Mouse (Mus musculus): Measurements from ENCODE around the gene Nrarp. TPM values are rescaled to one million over a fixed set of nuclear protein-coding genes. Genes with fewer than 3 reads are reported as not detected.

The Nrarp gene
- polyA plus RNA-seq, 1 experiment from 2014 or later: 8.2 TPM

DNA sequence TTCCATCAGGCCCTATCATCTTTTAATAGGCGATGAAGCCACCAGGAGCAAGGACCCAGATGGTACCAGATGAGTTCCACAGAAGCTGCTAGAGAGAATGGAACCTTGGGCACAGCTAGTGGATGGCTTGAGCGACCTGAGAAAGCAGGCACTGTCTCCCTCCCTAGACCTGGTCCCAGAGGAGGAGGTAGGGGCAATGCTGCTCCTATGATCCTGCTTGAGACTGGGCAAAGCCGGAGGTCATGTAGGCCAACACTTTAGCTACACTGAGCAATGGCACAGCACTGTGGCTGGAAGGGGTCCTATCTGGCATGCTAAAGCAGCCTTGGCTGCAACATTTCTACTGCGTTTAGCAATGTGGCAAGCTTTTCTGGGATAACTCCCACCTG lies 4.9 kb upstream of the Nrarp start:
- Histone ChIP-seq H3K4me3 (no peak overlapping the region), H3K27ac (replicated peaks) (no peak overlapping the region), H3K36me3 (no peaks in the 10 kb centered on the region), H3K9ac (no peak overlapping the region), H3K4me2 (no peak overlapping the region), H3K4me1 (peaks cover 44% of the 10 kb centered on the region), H3K9me3 (no peaks in the 10 kb centered on the region), H3K27me3 (replicated peaks) (peaks cover 58% of the 10 kb centered on the region)
- ATAC-seq (ENCODE audit: extremely low read depth, insufficient number of reproducible peaks, low FRiP score, low TSS enrichment): no peak
- WGBS: 66% methylated on average over 4 of the region's 4 CpGs

DNA sequence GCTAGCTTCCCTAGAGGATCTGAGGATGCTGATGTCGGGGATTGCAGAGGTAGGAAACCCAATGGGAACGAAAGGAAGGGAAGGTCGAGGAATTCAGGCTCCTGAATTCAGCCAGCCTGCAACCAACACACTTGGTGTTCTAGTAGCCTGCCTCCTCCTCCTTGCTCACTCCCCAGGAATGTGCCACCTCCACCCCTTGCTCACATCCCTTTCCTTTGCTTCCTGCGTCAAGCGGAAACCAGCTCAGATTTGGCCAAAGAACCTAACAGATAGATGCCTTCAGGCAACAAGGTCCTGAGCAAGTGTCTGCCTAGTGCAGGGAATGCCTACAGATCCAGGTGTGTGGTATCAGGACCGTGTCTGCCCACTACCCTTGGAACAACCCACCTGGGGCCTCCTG lies 4.0 kb upstream of the Nrarp start:
- Histone ChIP-seq H3K9me3 (no peaks in the 10 kb centered on the region), H3K27ac (replicated peaks) (peak overlapping the region; percentile 67), H3K36me3 (no peaks in the 10 kb centered on the region), H3K9ac (0 out of 2 replicates have a peak overlapping the region, but pooled peaks have one; percentile 4), H3K4me2 (no peak overlapping the region), H3K4me1 (peaks cover 49% of the 10 kb centered on the region), H3K4me3 (no peak overlapping the region), H3K27me3 (replicated peaks) (peaks cover 66% of the 10 kb centered on the region)
- no peak for ATAC-seq (ENCODE audit: extremely low read depth, insufficient number of reproducible peaks, low FRiP score, low TSS enrichment)
- WGBS: 32% methylated on average over 6 of the region's 6 CpGs

DNA sequence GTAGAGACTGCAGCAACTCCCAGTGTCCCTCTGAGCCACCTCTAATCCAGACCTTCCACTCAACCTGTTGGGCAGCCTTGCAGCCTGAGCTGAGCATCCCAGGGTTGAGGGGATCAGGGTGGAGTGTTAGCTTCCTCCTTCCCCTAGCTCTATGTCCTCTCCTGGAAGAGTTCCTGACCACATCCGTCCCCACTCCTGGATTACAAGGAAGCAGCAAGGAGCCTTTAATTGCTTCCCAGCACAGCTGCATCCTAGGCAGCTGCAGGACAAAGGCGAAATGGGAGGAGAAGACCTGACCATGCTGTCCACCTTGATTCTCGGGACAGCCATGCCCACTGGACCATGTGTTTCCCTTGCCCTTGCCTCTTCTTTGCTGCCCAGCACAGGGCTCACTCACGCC lies 3.5 kb upstream of the Nrarp start:
- peaks cover 67% of the 10 kb centered on the region for H3K27me3 ChIP-seq (replicated peaks)
- peak overlapping the region; percentile 67 for H3K27ac ChIP-seq (replicated peaks)
- H3K9me3 ChIP-seq: no peaks in the 10 kb centered on the region
- WGBS: 48% methylated on average over 4 of the region's 4 CpGs
- peak overlapping the region; percentile 52; the same call in 1 of the 2 replicates for H3K9ac ChIP-seq
- no peaks in the 10 kb centered on the region for H3K36me3 ChIP-seq
- no peak for ATAC-seq (ENCODE audit: extremely low read depth, insufficient number of reproducible peaks, low FRiP score, low TSS enrichment)
- H3K4me2 ChIP-seq: peak overlapping the region; percentile 14; the same call in 1 of the 2 replicates
- peaks cover 54% of the 10 kb centered on the region for H3K4me1 ChIP-seq
- 0 out of 2 replicates have a peak overlapping the region, but pooled peaks have one; percentile 0 for H3K4me3 ChIP-seq

DNA sequence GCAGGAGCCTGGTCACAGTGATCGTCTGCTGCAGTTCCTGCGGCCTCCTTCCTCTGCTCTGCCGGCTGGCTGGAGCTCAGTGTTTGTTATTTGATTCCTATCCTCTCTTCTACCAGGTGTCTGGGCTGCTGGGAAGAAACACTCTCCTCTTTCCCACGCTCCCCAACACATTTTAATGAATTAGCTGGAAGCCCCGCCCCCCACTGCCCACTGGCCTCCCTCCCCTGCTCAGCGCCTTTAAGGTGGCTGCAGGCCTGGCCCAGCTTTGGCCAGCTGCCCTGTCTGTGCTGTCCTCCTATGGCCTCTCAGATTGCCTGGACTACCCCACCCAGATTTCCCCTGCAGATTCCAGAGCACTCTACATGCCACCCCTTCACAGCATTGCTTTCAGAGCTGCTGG lies 2.9 kb upstream of the Nrarp start:
- no peak for ATAC-seq (ENCODE audit: extremely low read depth, insufficient number of reproducible peaks, low FRiP score, low TSS enrichment)
- WGBS: 11% methylated on average over 6 of the region's 6 CpGs
- no peaks in the 10 kb centered on the region for H3K36me3 ChIP-seq
- peak overlapping the region; percentile 67 for H3K27ac ChIP-seq (replicated peaks)
- peak overlapping the region; percentile 14 for H3K4me2 ChIP-seq
- peaks cover 71% of the 10 kb centered on the region for H3K27me3 ChIP-seq (replicated peaks)
- no peak overlapping the region for H3K4me3 ChIP-seq
- peak overlapping the region; percentile 52 for H3K9ac ChIP-seq
- H3K4me1 ChIP-seq: peaks cover 58% of the 10 kb centered on the region
- no peaks in the 10 kb centered on the region for H3K9me3 ChIP-seq

DNA sequence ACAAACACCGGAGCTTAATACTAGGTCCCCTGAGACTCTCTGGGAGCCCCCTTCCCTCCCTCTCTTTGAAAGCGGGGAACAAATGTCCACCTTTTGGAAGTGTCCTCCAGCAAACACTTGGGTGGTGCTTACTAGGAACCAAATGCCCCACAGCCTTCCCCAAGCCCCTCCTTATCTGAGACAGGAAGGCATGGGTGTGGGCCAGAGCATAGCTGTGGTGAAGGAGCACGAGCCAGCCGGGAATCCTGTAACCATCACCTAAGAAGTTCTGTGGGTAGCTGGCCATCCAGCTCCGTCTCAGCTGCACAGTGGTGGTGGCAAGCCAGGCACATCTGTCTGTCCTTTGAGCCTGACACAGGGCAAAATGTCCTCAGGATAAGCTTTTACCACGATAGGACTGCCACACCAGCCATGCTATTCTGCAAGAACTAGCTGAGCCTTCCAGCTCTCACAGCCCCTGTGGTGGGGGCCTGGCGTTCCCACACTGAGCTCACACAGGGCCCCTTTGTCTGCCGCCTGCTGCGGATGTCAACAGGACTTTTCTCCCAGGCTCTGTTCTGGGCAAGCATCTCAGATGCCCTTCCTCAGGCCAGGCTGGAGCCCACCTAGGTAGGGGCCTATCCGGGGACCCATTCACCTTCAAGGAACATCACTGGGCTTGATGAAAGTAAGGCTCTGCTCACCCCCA lies 2.1 kb upstream of the Nrarp start:
- 23% methylated on average over 10 of the region's 10 CpGs for WGBS
- Histone ChIP-seq H3K9me3 (no peaks in the 10 kb centered on the region), H3K27me3 (replicated peaks) (peaks cover 79% of the 10 kb centered on the region)

DNA sequence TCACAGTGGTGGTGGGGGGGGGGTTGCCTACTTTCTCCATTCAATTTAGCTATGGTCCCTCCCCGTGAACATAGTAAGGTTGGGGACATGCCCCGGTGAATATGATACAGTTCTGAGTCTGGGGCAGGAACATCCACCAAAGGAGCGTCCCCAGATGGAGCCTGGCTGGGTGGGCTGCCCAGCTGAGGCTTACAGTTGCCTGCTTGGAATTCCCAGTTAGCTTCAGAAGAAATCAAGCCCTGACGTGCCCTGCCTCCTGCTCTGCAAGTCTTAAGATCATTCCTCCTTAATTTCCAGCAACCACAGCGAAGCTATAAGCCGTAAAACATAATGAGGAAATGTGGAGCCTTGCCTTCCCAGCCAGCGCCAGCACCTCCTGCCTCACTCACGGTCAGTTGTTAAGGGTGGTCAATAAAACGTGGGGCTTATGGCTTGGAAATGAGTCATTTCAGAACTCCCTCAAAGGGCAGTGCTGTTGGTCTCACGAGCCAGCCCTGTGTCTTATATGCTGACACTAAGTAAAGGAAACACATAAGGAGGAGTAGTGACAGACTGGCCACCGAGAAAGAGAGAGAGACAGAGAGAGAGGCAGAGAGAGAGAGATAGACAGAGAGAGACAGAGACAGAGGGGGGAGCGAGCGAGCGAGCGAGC lies 866 bp upstream of the Nrarp start:
- no peak overlapping the region for H3K27ac ChIP-seq (replicated peaks)
- peak overlapping the region; percentile 82 for H3K4me2 ChIP-seq
- H3K27me3 ChIP-seq (replicated peaks): peaks cover 85% of the 10 kb centered on the region
- peak overlapping the region; percentile 63 for H3K4me3 ChIP-seq
- ATAC-seq (ENCODE audit: extremely low read depth, insufficient number of reproducible peaks, low FRiP score, low TSS enrichment): no peak
- WGBS: 57% methylated on average over 15 of the region's 15 CpGs
- H3K9ac ChIP-seq: peak overlapping the region; percentile 60
- H3K9me3 ChIP-seq: no peaks in the 10 kb centered on the region
- H3K4me1 ChIP-seq: peaks cover 67% of the 10 kb centered on the region
- H3K36me3 ChIP-seq: no peaks in the 10 kb centered on the region

More for the DNA sequence above, 2.1 kb upstream of the Nrarp start:
- Histone ChIP-seq H3K4me2 (peak overlapping the region; percentile 14), H3K4me3 (no peak overlapping the region), H3K4me1 (peaks cover 66% of the 10 kb centered on the region), H3K9ac (peak overlapping the region; percentile 52; the same call in 1 of the 2 replicates), H3K27ac (replicated peaks) (peak overlapping the region; percentile 67), H3K36me3 (no peaks in the 10 kb centered on the region)
- no peak for ATAC-seq (ENCODE audit: extremely low read depth, insufficient number of reproducible peaks, low FRiP score, low TSS enrichment)

DNA sequence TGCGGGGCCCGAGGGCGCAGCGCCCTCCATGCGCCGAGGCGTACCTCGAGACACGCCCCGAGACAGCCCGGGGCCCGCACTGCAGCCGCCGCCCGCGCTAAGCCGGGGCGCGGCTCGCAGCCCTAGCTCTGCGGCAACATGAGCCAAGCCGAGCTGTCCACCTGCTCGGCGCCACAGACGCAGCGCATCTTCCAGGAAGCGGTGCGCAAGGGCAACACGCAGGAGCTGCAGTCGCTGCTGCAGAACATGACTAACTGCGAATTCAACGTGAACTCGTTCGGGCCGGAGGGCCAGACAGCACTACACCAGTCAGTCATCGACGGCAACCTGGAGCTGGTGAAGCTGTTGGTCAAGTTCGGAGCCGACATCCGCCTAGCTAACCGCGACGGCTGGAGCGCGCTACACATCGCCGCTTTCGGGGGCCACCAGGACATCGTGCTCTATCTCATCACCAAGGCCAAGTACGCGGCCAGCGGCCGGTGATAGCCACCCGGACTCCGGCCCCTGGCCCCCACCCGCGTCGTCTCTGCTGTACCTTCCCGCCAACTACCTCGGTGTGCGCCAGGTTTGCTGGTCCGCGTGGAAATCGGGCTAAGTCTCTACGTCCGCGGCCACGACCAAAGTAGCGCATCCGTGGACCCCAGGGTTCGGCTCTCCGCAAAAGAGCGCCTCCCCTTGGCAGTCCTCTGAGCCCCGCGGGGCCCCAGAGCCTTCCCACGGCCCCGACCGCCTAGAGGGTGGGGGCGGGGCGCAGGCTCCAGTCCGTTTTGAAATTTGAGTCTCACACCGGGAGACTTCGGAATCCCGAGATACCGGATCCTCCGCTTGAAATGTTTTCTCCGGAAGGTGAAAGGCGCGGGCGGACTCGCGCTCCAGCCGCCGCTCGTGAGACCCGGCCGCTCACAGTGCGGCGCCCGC lies 674 bp downstream of the Nrarp start:
- Histone ChIP-seq H3K4me1 (peaks cover 77% of the 10 kb centered on the region), H3K36me3 (no peaks in the 10 kb centered on the region), H3K4me2 (peak overlapping the region; percentile 82), H3K9ac (peak overlapping the region; percentile 80), H3K27ac (replicated peaks) (peak overlapping the region; percentile 78), H3K9me3 (no peaks in the 10 kb centered on the region), H3K27me3 (replicated peaks) (peaks cover 81% of the 10 kb centered on the region), H3K4me3 (peak overlapping the region; percentile 63)
- under 1% methylated on average over 98 of the region's 100 CpGs for WGBS
- ATAC-seq (ENCODE audit: extremely low read depth, insufficient number of reproducible peaks, low FRiP score, low TSS enrichment): peak; percentile 27; the same call in 1 of the 2 replicates

DNA sequence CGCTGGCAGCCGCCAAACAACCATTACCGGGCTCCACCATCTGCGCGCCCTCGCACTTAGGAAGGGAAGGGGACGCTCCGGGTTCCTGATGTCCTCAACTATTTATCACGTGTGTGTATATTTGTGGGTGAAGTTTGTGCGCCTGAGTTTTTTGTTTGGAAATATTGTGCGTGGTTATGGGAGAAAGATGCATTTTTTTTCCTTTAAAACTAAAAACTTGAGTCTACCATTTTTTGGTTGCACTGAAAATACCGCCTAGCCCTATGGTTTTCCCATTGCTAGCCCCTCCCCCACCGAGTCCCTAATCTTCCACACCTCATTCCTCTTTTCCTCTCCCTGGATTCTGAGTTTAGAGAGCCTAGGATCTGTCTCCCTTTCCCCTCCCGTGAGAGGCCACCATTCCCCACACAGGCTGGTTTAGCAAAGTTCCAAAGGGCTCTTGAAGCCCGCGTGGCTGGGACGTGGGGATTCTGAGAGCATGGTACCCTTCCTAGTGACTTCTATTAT lies 1.4 kb downstream of the Nrarp start:
- Histone ChIP-seq H3K27ac (replicated peaks) (peak overlapping the region; percentile 78), H3K9me3 (no peaks in the 10 kb centered on the region), H3K27me3 (replicated peaks) (peaks cover 78% of the 10 kb centered on the region), H3K4me1 (peaks cover 70% of the 10 kb centered on the region), H3K4me3 (peak overlapping the region; percentile 63), H3K4me2 (peak overlapping the region; percentile 82), H3K36me3 (no peaks in the 10 kb centered on the region), H3K9ac (peak overlapping the region; percentile 80)
- under 1% methylated on average over 17 of the region's 17 CpGs for WGBS
- ATAC-seq (ENCODE audit: extremely low read depth, insufficient number of reproducible peaks, low FRiP score, low TSS enrichment): no peak

DNA sequence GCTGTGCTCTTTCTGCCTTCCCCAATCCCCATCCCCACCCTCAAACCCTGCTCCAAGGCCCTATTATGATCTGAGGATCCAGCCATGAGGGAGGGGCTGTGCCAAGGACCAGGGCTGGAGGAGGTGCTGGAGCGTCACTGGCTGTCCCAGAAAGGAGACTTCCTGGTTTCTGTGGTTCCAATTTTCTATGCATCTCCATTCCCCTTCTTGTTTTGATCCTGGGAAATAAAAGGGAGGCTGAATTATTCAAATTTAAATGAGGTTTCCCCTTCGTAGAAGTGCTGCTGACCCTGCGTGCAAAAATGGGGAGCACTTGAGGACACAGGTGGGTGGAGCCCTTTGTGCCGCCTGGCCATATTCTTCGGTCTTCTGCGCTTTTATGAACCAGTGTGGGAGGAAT lies 2.1 kb downstream of the Nrarp start:
- H3K4me3 ChIP-seq: peak overlapping the region; percentile 63
- peaks cover 63% of the 10 kb centered on the region for H3K4me1 ChIP-seq
- H3K27ac ChIP-seq (replicated peaks): no peak overlapping the region
- no peak for ATAC-seq (ENCODE audit: extremely low read depth, insufficient number of reproducible peaks, low FRiP score, low TSS enrichment)
- WGBS: 34% methylated on average over 6 of the region's 6 CpGs
- peaks cover 75% of the 10 kb centered on the region for H3K27me3 ChIP-seq (replicated peaks)
- no peaks in the 10 kb centered on the region for H3K36me3 ChIP-seq
- H3K9ac ChIP-seq: peak overlapping the region; percentile 65; the same call in 1 of the 2 replicates
- H3K9me3 ChIP-seq: no peaks in the 10 kb centered on the region
- H3K4me2 ChIP-seq: peak overlapping the region; percentile 82

DNA sequence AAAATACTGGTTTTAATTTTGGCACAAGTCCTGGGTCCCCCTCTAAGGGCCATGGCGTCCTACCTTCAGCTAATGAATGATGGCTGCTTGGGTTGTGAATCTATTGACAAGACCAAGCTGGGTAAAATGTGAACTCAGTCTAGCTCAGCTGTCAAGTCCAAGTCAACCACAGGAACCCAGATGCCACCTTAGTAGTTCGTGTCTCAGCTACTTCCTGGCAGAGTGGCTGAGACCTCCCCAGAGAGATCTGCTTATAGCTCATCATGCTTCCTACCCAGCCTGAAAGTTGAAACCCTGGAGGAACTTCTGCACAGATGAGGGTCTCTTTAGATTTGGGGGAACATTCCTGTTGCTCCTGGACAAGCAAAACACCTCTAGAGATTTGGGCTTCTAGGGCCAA lies 2.8 kb downstream of the Nrarp start:
- Histone ChIP-seq H3K4me2 (peak overlapping the region; percentile 82), H3K4me1 (peaks cover 56% of the 10 kb centered on the region), H3K4me3 (peak overlapping the region; percentile 63; the same call in 1 of the 2 replicates), H3K9me3 (no peaks in the 10 kb centered on the region), H3K36me3 (no peaks in the 10 kb centered on the region), H3K9ac (no peak overlapping the region), H3K27me3 (replicated peaks) (peaks cover 73% of the 10 kb centered on the region), H3K27ac (replicated peaks) (no peak overlapping the region)
- ATAC-seq (ENCODE audit: extremely low read depth, insufficient number of reproducible peaks, low FRiP score, low TSS enrichment): no peak
- WGBS: 55% methylated on average over 2 of the region's 2 CpGs

DNA sequence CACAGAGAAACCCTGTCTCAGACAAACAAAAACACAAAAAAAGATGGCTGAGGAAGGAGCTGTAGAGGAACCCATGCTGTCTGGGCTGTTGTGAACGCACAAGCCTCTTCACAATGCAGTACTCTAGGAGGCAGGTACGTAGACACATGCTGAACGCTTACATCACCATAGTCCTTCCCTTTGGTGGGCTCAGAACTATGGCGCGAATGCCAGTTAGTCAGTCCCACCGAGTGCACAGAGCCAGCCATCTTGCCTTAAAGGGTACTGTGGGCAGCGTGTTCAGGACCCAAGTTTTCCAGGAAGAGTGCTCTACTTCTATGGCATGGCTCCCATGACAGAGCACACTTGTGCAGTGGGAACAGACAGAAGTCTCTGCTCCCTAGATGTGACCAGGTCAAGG lies 3.9 kb downstream of the Nrarp start:
- no peaks in the 10 kb centered on the region for H3K36me3 ChIP-seq
- no peak overlapping the region; the same call in 1 of the 2 replicates for H3K27ac ChIP-seq (replicated peaks)
- H3K4me2 ChIP-seq: no peak overlapping the region
- no peak overlapping the region for H3K4me3 ChIP-seq
- peaks cover 48% of the 10 kb centered on the region for H3K4me1 ChIP-seq
- H3K9ac ChIP-seq: no peak overlapping the region
- 94% methylated on average over 7 of the region's 7 CpGs for WGBS
- no peak for ATAC-seq (ENCODE audit: extremely low read depth, insufficient number of reproducible peaks, low FRiP score, low TSS enrichment)
- H3K9me3 ChIP-seq: no peaks in the 10 kb centered on the region
- peaks cover 61% of the 10 kb centered on the region for H3K27me3 ChIP-seq (replicated peaks)
